Mouse (Mus musculus) olfactory bulb, adult 2 months (tissue): ENCODE data around the gene Tmem116. TPM values are rescaled to one million over a fixed set of nuclear protein-coding genes. Genes with fewer than 3 reads are reported as not detected.

Experiments
- H3K27ac ChIP-seq: fragments of 200-500 bp; 2 replicates; pipeline ENCODE4 v1.5.1; 2012; ENCODE audit warnings: low read depth, low read length; ENCODE audit not compliant: insufficient read depth
- H3K4me1 ChIP-seq: fragments of 200-500 bp; 2 replicates; pipeline ENCODE4 v1.6.1; 2012; ENCODE audit warnings: low read length; ENCODE audit not compliant: control insufficient read depth, insufficient read depth
- H3K4me3 ChIP-seq: fragments of 200-500 bp; 2 replicates; pipeline ENCODE4 v1.5.1; 2012; ENCODE audit warnings: mild to moderate bottlenecking, low read depth, low read length, moderate library complexity; ENCODE audit not compliant: insufficient read depth
- CTCF ChIP-seq: fragments of 200-500 bp; IDR thresholded peaks from 2 replicates; pipeline ENCODE4 v1.5.1; 2012; ENCODE audit warnings: low read depth, mild to moderate bottlenecking, low read length, moderate library complexity; ENCODE audit not compliant: insufficient read depth
- POLR2A ChIP-seq: fragments of 200-500 bp; IDR thresholded peaks from 2 replicates; pipeline ENCODE4 v1.6.1; 2012; ENCODE audit warnings: mild to moderate bottlenecking, low read depth, low read length, moderate library complexity; ENCODE audit not compliant: insufficient read depth
- WGBS: fragments of 180-500 bp; shearing (Covaris S2); methylation state at CpG from one replicate; pipeline ENCODE4 v1.1.7; 2018; 5-methylcytosine and 5-hydroxymethylcytosine counted together
- polyA plus RNA-seq: library from polyadenylated mRNA; stranded (reverse); fragments of >200 nt; gene quantifications from 2 replicates; pipeline ENCODE4 v1.2.4, GENCODE M21; 2012; ENCODE audit warnings: low replicate concordance; ENCODE audit not compliant: missing spikeins, insufficient read depth, insufficient read length

The Tmem116 gene
- polyA plus RNA-seq, 1 experiment: not detected

DNA sequence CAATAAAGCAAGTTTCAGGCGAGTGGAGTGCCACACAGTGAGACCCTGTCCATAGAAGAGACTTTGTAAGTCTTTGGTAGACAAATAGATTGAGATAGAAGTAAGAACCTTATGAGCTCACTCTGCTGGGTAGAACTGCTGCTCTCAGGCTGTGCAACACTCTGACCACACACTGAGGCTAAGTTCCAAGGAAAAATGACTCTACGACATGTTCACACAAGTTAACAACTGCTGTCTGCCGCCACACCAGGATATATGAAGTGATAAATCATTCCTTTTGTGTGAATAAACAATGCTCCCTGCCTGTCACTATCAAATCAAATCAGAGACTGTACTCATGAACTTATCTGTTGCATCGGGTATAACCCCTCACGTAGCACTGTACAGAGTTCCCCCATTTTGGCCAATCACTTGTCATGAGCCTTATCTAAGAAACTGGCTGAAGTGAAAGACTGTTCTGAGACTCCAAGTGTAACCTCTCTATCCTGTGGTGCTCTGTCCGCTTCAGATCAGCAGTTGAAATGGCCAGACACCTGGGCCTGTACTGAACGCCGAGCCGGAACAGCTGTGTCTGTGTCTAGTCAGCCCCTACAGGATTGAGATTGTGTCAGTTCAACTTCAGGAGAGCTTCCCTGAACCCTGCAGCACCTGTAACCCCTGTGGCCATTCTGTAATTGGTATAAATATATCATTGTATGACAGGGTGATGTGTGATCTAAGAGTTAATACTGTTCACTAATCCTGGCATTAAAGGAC is 4.0 kb downstream of the Tmem116 start:
- WGBS: 82% methylated on average over 9 of the region's 9 CpGs
- H3K4me1 ChIP-seq: peaks cover 9% of the 10 kb centered on the region
- no peak overlapping the region for H3K4me3 ChIP-seq
- H3K27ac ChIP-seq: no peak overlapping the region
- TF ChIP-seq CTCF: no peak
- TF ChIP-seq POLR2A: no peak

DNA sequence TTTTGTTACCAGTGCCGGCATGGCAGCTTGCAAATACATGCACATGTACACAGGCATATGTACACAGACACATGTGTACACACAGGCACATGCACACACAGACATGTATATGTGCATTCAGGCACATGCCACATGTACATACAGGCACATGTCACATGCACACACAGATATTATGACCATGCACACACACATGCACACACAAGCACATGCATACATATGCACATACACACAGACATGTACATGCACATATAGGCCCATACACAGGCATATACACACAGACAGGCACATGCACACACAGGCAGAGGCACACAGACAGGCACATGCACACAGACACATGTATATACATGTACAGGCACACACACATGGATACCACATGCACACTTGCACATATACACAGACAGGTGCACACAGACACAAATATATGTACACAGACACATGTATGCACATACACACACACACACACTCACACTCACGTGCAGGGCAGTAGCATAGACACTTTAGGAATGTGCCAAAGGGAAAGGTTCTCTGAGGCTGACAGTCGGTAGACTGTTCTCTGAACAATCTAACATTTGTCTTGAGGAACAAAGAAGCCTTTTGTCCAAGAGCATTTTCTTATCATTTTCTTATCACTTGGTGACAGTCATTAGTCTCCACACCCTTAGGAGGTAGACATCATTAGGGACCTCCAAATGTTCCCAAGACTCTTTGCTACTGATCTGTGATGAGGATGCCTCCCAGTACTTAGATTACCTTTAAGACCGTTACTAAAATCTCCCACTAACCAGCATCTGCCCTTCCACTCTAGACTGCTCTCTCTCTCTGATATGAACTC is 9.9 kb downstream of the Tmem116 start:
- no peak overlapping the region for H3K27ac ChIP-seq
- H3K4me3 ChIP-seq: no peak overlapping the region
- WGBS: 52% methylated on average over 4 of the region's 4 CpGs
- H3K4me1 ChIP-seq: no peaks in the 10 kb centered on the region
- TF ChIP-seq POLR2A: no peak

DNA sequence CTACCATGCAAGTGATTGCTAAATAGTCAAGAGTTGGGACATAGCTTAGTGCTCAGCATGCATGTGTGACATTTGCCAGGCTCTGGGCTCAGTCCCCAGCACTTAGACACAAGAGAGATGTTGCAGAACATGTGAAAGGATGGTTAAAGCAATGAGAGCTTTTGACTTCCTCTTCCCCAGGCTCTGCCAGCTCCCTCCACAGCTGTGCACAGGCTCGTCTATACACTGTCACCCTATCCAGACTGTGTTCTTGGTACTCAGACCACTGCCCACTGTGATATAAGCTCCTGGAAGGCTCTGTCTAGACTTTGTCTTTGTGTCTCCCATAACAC is 10.4 kb downstream of the Tmem116 start:
- H3K27ac ChIP-seq: no peak overlapping the region
- WGBS: 19% methylated on average over 1 of the region's 1 CpGs
- H3K4me3 ChIP-seq: no peak overlapping the region
- no peak for TF ChIP-seq CTCF
- TF ChIP-seq POLR2A: no peak
- no peaks in the 10 kb centered on the region for H3K4me1 ChIP-seq

DNA sequence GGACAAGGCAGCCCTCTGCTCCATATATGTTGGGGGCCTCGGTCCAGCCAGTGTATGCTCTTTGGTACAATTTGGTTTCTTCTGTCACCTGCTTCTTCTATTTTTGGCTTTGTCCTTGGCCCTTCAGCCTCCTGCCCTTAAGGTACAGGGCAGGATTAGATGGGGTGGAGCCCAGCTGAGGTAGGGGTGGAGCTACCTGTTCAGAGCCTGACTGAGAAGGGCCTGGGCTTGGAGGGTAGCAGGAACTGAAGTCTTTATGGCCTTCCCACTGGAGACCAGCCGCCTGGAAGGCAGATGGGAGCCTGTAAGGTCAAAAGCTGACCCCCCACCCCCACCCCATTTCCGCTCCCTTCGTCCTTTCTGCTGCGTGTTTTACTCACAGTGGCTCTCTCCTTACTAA is 11.3 kb downstream of the Tmem116 start:
- no peak for TF ChIP-seq POLR2A
- TF ChIP-seq CTCF: no peak
- WGBS: 79% methylated on average over 5 of the region's 5 CpGs
- Histone ChIP-seq H3K27ac (no peak overlapping the region), H3K4me1 (no peaks in the 10 kb centered on the region), H3K4me3 (no peak overlapping the region)

DNA sequence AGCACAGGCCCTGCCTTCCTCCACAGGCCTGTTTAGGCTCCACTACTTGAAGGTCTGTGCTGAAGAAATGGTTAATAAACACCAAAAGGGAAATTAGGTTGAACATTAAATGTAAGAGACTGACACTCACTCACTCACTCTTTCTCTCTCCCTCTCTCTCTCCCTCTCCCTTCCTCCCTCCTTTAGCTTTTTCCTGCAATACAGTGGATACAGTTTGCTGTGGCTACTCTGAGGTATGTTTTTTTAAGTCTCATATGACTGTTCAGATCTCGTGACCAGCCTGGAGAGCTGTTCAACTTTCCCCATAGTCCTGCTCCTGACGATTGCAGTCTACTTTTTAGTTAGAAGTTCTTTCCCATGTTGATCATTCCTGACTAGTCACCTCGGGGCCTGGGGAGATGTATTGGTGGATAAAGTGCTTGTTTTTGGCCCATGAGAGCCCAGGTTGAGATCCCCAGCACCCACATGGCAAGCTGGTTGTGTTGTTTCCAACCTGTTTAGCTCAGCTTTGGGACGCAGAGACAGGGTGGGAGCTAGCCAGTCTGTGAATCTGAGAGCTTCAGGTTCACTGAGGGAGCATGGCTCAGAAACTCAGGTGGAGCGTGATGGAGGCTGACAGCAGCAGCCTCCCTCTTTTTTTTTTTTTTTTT is 12.0 kb downstream of the Tmem116 start:
- TF ChIP-seq CTCF: no peak
- no peak for TF ChIP-seq POLR2A
- H3K27ac ChIP-seq: no peak overlapping the region
- 71% methylated on average over 5 of the region's 5 CpGs for WGBS

GRCm38 (mm10) chr5:121469566-121469965 is 17.9 kb downstream of the Tmem116 start:
- Histone ChIP-seq H3K4me1 (no peaks in the 10 kb centered on the region), H3K4me3 (no peak overlapping the region), H3K27ac (no peak overlapping the region)
- TF ChIP-seq CTCF: no peak
- TF ChIP-seq POLR2A: no peak
- 53% methylated on average over 3 of the region's 3 CpGs for WGBS

More for the DNA sequence above, 12.0 kb downstream of the Tmem116 start:
- no peaks in the 10 kb centered on the region for H3K4me1 ChIP-seq
- no peak overlapping the region for H3K4me3 ChIP-seq

- TF ChIP-seq POLR2A (no peak), CTCF (no peak)
- Histone ChIP-seq H3K27ac (no peak overlapping the region), H3K4me3 (no peak overlapping the region), H3K4me1 (no peaks in the 10 kb centered on the region)
- WGBS: 98% methylated on average over 2 of the region's 2 CpGs
Observed at GRCm38 (mm10) chr5:121472411-121472810, 20.7 kb downstream of the Tmem116 start.

DNA sequence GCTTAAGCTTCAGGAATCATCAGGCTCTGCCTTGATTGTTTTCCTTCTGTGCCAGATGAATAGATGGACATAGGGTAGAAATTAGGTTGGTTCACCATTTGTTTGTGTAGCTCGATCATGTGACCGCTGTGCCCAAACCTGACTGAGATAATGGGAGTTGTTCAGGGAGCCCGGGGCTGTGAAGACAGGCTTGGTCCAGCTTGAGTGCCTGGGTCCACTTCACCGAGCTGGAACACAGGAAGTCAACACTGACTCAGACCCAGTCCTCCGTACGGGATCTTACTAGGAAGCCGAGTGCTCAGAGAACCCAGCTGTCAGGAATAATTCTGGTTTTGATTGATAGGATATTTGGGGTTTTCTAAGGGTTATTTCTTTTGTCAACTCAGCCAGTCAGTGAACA is 22.9 kb downstream of the Tmem116 start:
- H3K4me3 ChIP-seq: no peak overlapping the region
- 71% methylated on average over 7 of the region's 7 CpGs for WGBS
- no peak for TF ChIP-seq POLR2A
- no peak for TF ChIP-seq CTCF
- H3K4me1 ChIP-seq: no peaks in the 10 kb centered on the region
- H3K27ac ChIP-seq: no peak overlapping the region

DNA sequence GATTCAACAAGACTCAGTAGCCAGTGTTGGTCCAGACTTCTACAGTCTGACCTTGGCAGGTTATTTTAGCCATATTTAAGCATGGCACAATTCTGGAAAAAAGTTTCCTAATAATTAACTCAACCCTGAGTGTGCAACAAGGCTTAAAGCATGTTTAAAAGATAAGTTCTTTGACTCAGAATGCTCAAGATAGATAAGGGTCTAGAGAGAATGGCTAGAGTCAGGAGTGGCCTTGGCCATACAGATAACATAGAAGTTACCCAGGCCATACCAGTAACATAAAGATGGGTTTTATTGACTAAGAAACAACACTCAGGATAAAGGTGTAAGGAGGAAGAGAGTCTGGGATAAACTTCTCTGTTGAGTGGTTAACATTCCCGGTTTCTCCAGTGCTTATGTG is 24.3 kb downstream of the Tmem116 start:
- Histone ChIP-seq H3K4me1 (no peaks in the 10 kb centered on the region), H3K27ac (no peak overlapping the region), H3K4me3 (no peak overlapping the region)
- TF ChIP-seq POLR2A (no peak), CTCF (no peak)
- WGBS: 83% methylated on average over 1 of the region's 1 CpGs
